Mouse (Mus musculus) bone marrow macrophage, adult 2 months (primary cell): ENCODE results near the gene Cxadr.

Experiments
- CTCF ChIP-seq: IDR thresholded peaks from 2 replicates; pipeline ENCODE4 v1.5.1; 2012; ENCODE audit warnings: low read depth, mild to moderate bottlenecking, low read length, moderate library complexity
- POLR2A ChIP-seq: IDR thresholded peaks from 2 replicates; pipeline ENCODE4 v1.6.1; 2012; ENCODE audit warnings: mild to moderate bottlenecking, low read depth, low read length, borderline replicate concordance

DNA sequence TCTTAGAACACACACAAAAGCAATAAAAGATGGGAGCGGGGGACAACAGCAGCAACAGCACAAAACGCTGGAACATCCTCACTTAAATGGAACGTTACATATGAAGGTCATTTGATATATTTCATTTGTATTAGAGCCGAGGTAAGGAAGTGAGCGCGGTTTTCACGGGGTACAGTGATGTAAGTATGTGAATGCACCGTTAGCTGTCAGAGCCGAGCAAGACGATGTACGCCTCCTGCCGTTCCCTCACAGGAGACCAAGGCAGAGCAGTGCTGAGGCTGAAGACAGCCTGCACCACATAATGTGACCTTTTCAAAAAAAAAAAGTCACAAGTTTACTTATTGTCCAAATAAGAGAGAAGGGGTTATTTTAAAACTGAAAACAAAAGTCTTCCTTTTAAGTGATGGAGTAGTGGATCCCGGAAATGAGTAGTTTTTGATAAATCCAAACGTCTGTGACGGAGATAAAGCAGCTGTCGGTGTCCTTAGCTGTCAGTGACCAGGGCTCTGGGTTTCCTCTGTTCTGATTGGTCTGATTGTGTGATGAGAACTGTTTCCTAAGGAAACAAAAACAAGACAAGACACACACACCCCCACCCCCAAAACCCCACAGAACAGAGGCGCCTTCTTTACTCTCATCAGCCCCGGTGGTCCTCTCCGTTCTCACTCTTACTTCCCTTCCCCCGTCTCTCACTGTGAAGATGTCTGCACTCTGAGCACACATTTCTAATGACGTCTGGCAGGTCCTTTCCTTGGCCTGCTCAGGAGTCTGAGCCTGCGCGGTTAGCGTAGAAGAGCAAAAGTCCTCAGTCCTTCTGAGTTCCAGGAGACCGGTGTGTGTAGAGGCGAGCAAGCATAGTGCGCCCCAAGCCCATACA is 24.9 kb downstream of the Cxadr start:
- TF ChIP-seq POLR2A (no peak), CTCF (no peak)
